Mouse (Mus musculus) left cerebral cortex, adult 11 months (tissue): ENCODE measurements around the gene Cse1l.

Source experiments
- DNase-seq: peaks from one replicate; pipeline ENCODE4 v3.0.0; 2022; ENCODE audit warnings: low spot score

Cse1l gene

GRCm38 (mm10) chr2:166976356-166976755 lies 70.5 kb downstream of the Cse1l start:
- DNase-seq, result no peak

GRCm38 (mm10) chr2:166977490-166977889 lies 71.7 kb downstream of the Cse1l start:
- no peak for DNase-seq

- DNase-seq, result no peak
Observed at GRCm38 (mm10) chr2:166980161-166980560, 74.3 kb downstream of the Cse1l start.

- DNase-seq, result no peak
Observed at GRCm38 (mm10) chr2:166983351-166983894, 77.6 kb downstream of the Cse1l start.

- DNase-seq, result no peak
Observed at GRCm38 (mm10) chr2:166990861-166991260, 85.0 kb downstream of the Cse1l start.

GRCm38 (mm10) chr2:166991945-166992344 lies 86.1 kb downstream of the Cse1l start:
- DNase-seq, result no peak

- no peak for DNase-seq
Observed at GRCm38 (mm10) chr2:166995021-166995795, 89.4 kb downstream of the Cse1l start.
